ENCODE assay signal across 17 mouse cellular contexts in the genomic region with DNA sequence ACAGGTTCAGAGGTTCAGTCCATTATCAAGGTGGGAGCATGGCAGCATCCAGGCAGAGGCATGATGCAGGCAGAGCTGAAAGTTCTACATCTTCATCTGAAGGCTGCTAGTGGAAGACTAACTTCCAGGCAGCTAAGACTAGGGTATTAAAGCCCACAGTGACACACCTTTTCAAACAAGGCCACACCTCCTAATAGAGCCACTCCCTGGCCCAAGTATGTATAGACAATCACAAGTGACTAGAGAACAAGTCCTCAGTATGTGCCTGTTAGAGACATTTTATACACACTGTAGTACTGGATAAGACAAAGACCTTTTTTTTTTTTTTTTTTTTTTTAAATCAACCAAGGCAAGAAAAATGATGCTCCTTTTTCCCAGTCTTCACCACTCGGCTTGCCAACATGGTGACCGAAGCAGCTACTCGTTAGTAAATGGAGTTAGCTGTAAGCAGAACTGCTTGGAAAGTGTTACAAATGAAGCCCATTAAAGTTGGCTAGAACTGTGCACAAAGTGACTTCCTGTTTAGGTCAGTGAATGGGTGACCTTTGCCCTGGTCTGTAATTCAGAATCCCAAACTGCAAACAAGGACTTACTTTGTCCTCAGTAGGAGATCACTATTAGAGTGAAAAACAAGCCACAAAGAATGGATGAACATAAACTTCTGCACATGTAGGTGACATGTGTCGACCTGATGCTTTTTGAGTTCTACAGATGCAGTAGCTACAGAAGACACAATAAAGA.
DNase-seq lines count a peak whose midpoint lies in the region; ATAC-seq and TF ChIP-seq lines count a peak whose summit lies in the region.
"Had no signal": no experiment of that assay in that cellular context is flagged by ENCODE, and none has a peak within 500 bp of the region (broad histone marks: within the 10 kb centered on the region; RNA-seq: fewer than 3 reads in every experiment).

No protein-coding gene starts in this region.

- H3K36me3 ChIP-seq in kidney, adult 2 months (ENCODE audit: control insufficient read depth, insufficient read depth, low read length): no peaks in the 10 kb centered on the region
- H3K36me3 ChIP-seq in kidney, embryonic 15.5 days: no peaks in the 10 kb centered on the region
- H3K36me3 ChIP-seq in ES-Bruce4 (ENCODE audit: control insufficient read depth, insufficient read depth, low read length, poor library complexity, severe bottlenecking): no peaks in the 10 kb centered on the region
- no peaks in the 10 kb centered on the region for H3K36me3 ChIP-seq in small intestine, adult 2 months (ENCODE audit: control insufficient read depth, insufficient read depth, low read length)
- no peaks in the 10 kb centered on the region for H3K36me3 ChIP-seq in hindbrain, embryonic 13.5 days
- H3K36me3 ChIP-seq: forebrain, embryonic 12.5 days; hindbrain, embryonic 12.5 days had no signal

- H3K9me3 ChIP-seq in kidney, embryonic 15.5 days (replicated peaks): no peaks in the 10 kb centered on the region
- no peaks in the 10 kb centered on the region for H3K9me3 ChIP-seq in ES-Bruce4 (replicated peaks; ENCODE audit: control insufficient read depth, insufficient read depth, low read length, poor library complexity, severe bottlenecking)
- no peaks in the 10 kb centered on the region for H3K9me3 ChIP-seq in hindbrain, embryonic 13.5 days
- H3K9me3 ChIP-seq: forebrain, embryonic 12.5 days; hindbrain, embryonic 12.5 days; limb, embryonic 13.5 days had no signal

- WGBS in kidney, adult 2 months: 63% methylated on average over 4 of the region's 4 CpGs
- 80% methylated on average over 4 of the region's 4 CpGs for WGBS in kidney, embryonic 15.5 days
- WGBS in small intestine, adult 2 months: 76% methylated on average over 4 of the region's 4 CpGs
- 67% methylated on average over 4 of the region's 4 CpGs for WGBS in hindbrain, embryonic 13.5 days

- no peak overlapping the region for H3K9ac ChIP-seq in kidney, embryonic 15.5 days
- H3K9ac ChIP-seq in ES-Bruce4 (ENCODE audit: low read depth, poor library complexity, severe bottlenecking): no peak overlapping the region
- H3K9ac ChIP-seq in hindbrain, embryonic 13.5 days: no peak overlapping the region
- H3K9ac ChIP-seq: forebrain, embryonic 12.5 days; hindbrain, embryonic 12.5 days; limb, embryonic 13.5 days had no signal

- peak; percentile 81 for DNase-seq in kidney, adult 2 months
- DNase-seq in ZHBTc4 (ENCODE audit: low read depth, low spot score): peak; percentile 55
- DNase-seq in left cerebral cortex, postnatal 36 days (ENCODE audit: low spot score in 2 of 2): no peak
- DNase-seq: adrenal gland, postnatal 36 days; cerebellum, adult 9-10 months; kidney, adult 11 months; layer of hippocampus, postnatal 36 days; lung, adult 18-20 months; retina, postnatal 1 day had no signal

- no peak overlapping the region for H3K4me2 ChIP-seq in kidney, embryonic 15.5 days
- H3K4me2 ChIP-seq in hindbrain, embryonic 13.5 days: no peak overlapping the region
- H3K4me2 ChIP-seq: forebrain, embryonic 12.5 days; hindbrain, embryonic 12.5 days; limb, embryonic 13.5 days had no signal

- no peak overlapping the region for H3K4me3 ChIP-seq in kidney, adult 2 months (ENCODE audit: insufficient read depth, low read depth, low read length)
- H3K4me3 ChIP-seq in kidney, embryonic 15.5 days (replicated peaks): no peak overlapping the region
- H3K4me3 ChIP-seq in ES-Bruce4 (ENCODE audit: low read depth, low read length): no peak overlapping the region
- no peak overlapping the region for H3K4me3 ChIP-seq in small intestine, adult 2 months (ENCODE audit: low read depth, low read length)
- H3K4me3 ChIP-seq in hindbrain, embryonic 13.5 days: no peak overlapping the region
- H3K4me3 ChIP-seq: forebrain, embryonic 12.5 days; hindbrain, embryonic 12.5 days; limb, embryonic 13.5 days had no signal

- no peak for TF ChIP-seq CTCF in kidney, adult 2 months (conservative IDR thresholded peaks at IDR 0.05; ENCODE audit: insufficient read depth, insufficient read length, low read depth, low read length)
- TF ChIP-seq CTCF in ES-Bruce4 (IDR thresholded peaks at IDR 0.05; ENCODE audit: low read depth, low read length): no peak
- no peak for TF ChIP-seq CTCF in small intestine, adult 2 months (IDR thresholded peaks at IDR 0.05; ENCODE audit: extremely low read depth, insufficient read length, insufficient replicate concordance, low read depth, low read length)

- TF ChIP-seq EP300 in ES-Bruce4 (IDR thresholded peaks at IDR 0.05; ENCODE audit: insufficient read depth, low read depth, low read length): no peak

- no peak for TF ChIP-seq POLR2A in kidney, adult 2 months (IDR thresholded peaks at IDR 0.05; ENCODE audit: low read depth, low read length)
- no peak for TF ChIP-seq POLR2A in ES-Bruce4 (IDR thresholded peaks at IDR 0.05; ENCODE audit: insufficient read depth, low read length)
- TF ChIP-seq POLR2A in small intestine, adult 2 months (IDR thresholded peaks at IDR 0.05; ENCODE audit: low read depth, low read length): no peak

- peak overlapping the region; percentile 51; the same call in 1 of the 2 replicates for H3K27ac ChIP-seq in kidney, adult 2 months (ENCODE audit: insufficient read depth, low read depth, low read length)
- H3K27ac ChIP-seq in kidney, embryonic 15.5 days: no peak overlapping the region
- peak overlapping the region; percentile 80; the same call in 1 of the 2 replicates for H3K27ac ChIP-seq in ES-Bruce4 (ENCODE audit: insufficient read depth, low read length)
- peak overlapping the region; percentile 66; the same call in 1 of the 2 replicates for H3K27ac ChIP-seq in small intestine, adult 2 months (ENCODE audit: insufficient read depth, low read depth, low read length)
- no peak overlapping the region for H3K27ac ChIP-seq in hindbrain, embryonic 13.5 days
- H3K27ac ChIP-seq: forebrain, embryonic 12.5 days; hindbrain, embryonic 12.5 days; limb, embryonic 13.5 days had no signal

- peaks cover 35% of the 10 kb centered on the region for H3K4me1 ChIP-seq in kidney, adult 2 months (ENCODE audit: control insufficient read depth, insufficient read depth, low read length)
- peaks cover 6% of the 10 kb centered on the region for H3K4me1 ChIP-seq in kidney, embryonic 15.5 days
- H3K4me1 ChIP-seq in ES-Bruce4 (ENCODE audit: control insufficient read depth, insufficient read depth, low read length): peaks cover 6% of the 10 kb centered on the region
- H3K4me1 ChIP-seq in small intestine, adult 2 months (ENCODE audit: control insufficient read depth, insufficient read depth, insufficient read length, low read length): peaks cover 14% of the 10 kb centered on the region
- H3K4me1 ChIP-seq in hindbrain, embryonic 13.5 days (replicated peaks): no peaks in the 10 kb centered on the region
- H3K4me1 ChIP-seq: forebrain, embryonic 12.5 days; hindbrain, embryonic 12.5 days had no signal

- ATAC-seq in kidney, embryonic 15.5 days (replicated peaks; ENCODE audit: low FRiP score): no peak
- no peak for ATAC-seq in hindbrain, embryonic 13.5 days (ENCODE audit: low FRiP score)
- ATAC-seq: midbrain, embryonic 16.5 days had no signal

- no peaks in the 10 kb centered on the region for H3K27me3 ChIP-seq in kidney, adult 2 months (replicated peaks; ENCODE audit: control insufficient read depth, insufficient read depth, low read length)
- H3K27me3 ChIP-seq in kidney, embryonic 15.5 days: peaks cover 8% of the 10 kb centered on the region; the same call in 1 of the 2 replicates
- no peaks in the 10 kb centered on the region for H3K27me3 ChIP-seq in ES-Bruce4 (ENCODE audit: control insufficient read depth, insufficient read depth, low read length, poor library complexity, severe bottlenecking)
- H3K27me3 ChIP-seq in small intestine, adult 2 months (ENCODE audit: control insufficient read depth, insufficient read depth, low read length): no peaks in the 10 kb centered on the region
- no peaks in the 10 kb centered on the region for H3K27me3 ChIP-seq in hindbrain, embryonic 13.5 days
- H3K27me3 ChIP-seq: forebrain, embryonic 12.5 days; hindbrain, embryonic 12.5 days; limb, embryonic 13.5 days had no signal

- intact Hi-C loops in left cerebral cortex, postnatal 36 days (cut with DNase I): no loop called here

Comparison
In these comparisons a context has a peak if more than half of its experiments do, and no peak if none do; other contexts are left out.
1. H3K27ac ChIP-seq: peak in kidney, adult 2 months (single experiment), ES-Bruce4 (single experiment) and small intestine, adult 2 months (single experiment); none in kidney, embryonic 15.5 days (single experiment) and hindbrain, embryonic 13.5 days (single experiment).
2. DNase-seq: peak in kidney, adult 2 months (single experiment) and ZHBTc4 (single experiment); none in left cerebral cortex, postnatal 36 days (0 of 2).